In the genomic region with DNA sequence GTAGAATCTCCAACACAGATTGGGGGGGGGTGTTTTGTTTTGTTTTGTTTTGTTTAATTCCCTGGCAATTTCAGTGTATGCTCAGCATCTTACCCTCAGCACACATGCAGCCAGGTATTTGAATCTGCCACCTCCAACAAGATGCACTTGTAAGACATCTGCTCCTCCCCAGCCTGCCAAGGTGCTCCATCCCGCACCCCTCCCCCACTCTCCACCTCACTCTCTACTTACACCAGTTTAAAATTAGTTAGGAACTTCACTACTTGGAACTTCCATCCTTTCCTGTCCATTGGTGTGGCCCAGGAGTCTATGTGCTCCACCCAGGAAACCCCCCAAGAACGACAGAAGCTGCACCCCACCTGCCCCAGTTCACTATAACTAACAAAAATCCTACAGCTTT, we compare ENCODE assay signal across 15 mouse cellular contexts. TPM values are rescaled to one million over a fixed set of nuclear protein-coding genes. Genes with fewer than 3 reads are reported as not detected.
DNase-seq lines count a peak whose midpoint lies in the region; ATAC-seq and TF ChIP-seq lines count a peak whose summit lies in the region.
"Had no signal": no experiment of that assay in that cellular context is flagged by ENCODE, and none has a peak within 500 bp of the region (broad histone marks: within the 10 kb centered on the region; RNA-seq: fewer than 3 reads in every experiment).

No protein-coding gene starts in this region.

- no peaks in the 10 kb centered on the region for H3K36me3 ChIP-seq in liver, adult 2 months (ENCODE audit: control insufficient read depth, insufficient read depth, low read length)
- H3K36me3 ChIP-seq in liver, embryonic 13.5 days, result no peaks in the 10 kb centered on the region
- H3K36me3 ChIP-seq: hindbrain, embryonic 15.5 days; limb, embryonic 13.5 days; neural tube, embryonic 12.5 days had no signal

- H3K4me3 ChIP-seq in liver, adult 2 months (ENCODE audit: insufficient read depth, low read depth, low read length), result peak overlapping the region; percentile 30
- H3K4me3 ChIP-seq in liver, embryonic 13.5 days (replicated peaks), result no peak overlapping the region
- H3K4me3 ChIP-seq: limb, embryonic 13.5 days; neural tube, embryonic 12.5 days had no signal

- no peak for DNase-seq in liver, adult 2 months (ENCODE audit: extremely low read depth, low read depth, low spot score)
- DNase-seq in liver (no peak), adipocyte (ENCODE audit: low spot score) (no peak)
- peak; percentile 67 for DNase-seq in cerebellum, adult 9-10 months
- no peak for DNase-seq in liver, embryonic 13.5 days
- no peak for DNase-seq in ovary, postnatal 14 days (ENCODE audit: low spot score)
- DNase-seq in kidney, postnatal 25 days, result no peak
- DNase-seq: adrenal gland, postnatal 25 days; heart, postnatal 10 days; kidney, adult 18-20 months had no signal

- WGBS in liver, adult 2 months, result 27% methylated on average over 2 of the region's 2 CpGs
- 43% methylated on average over 2 of the region's 2 CpGs for WGBS in liver, embryonic 13.5 days (ENCODE audit: insufficient replicate concordance)

- H3K4me2 ChIP-seq in liver, embryonic 13.5 days, result no peak overlapping the region
- H3K4me2 ChIP-seq: neural tube, embryonic 12.5 days had no signal

- H3K79me2 ChIP-seq in liver, adult 2 months (ENCODE audit: control insufficient read depth, insufficient read depth, low read length), result no peaks in the 10 kb centered on the region

- H3K27me3 ChIP-seq in liver, adult 2 months (ENCODE audit: control insufficient read depth, insufficient read depth, low read length), result no peaks in the 10 kb centered on the region
- no peaks in the 10 kb centered on the region for H3K27me3 ChIP-seq in liver, embryonic 13.5 days
- H3K27me3 ChIP-seq: hindbrain, embryonic 15.5 days; limb, embryonic 13.5 days; neural tube, embryonic 12.5 days had no signal

- peak overlapping the region; percentile 52 for H3K9ac ChIP-seq in liver, adult 2 months (ENCODE audit: low read depth, low read length)
- no peak overlapping the region for H3K9ac ChIP-seq in liver, embryonic 13.5 days
- H3K9ac ChIP-seq: hindbrain, embryonic 15.5 days; limb, embryonic 13.5 days; neural tube, embryonic 12.5 days had no signal

- no peaks in the 10 kb centered on the region for H3K9me3 ChIP-seq in liver, embryonic 13.5 days (replicated peaks)
- H3K9me3 ChIP-seq: hindbrain, embryonic 15.5 days; limb, embryonic 13.5 days; neural tube, embryonic 12.5 days had no signal

- H3K4me1 ChIP-seq in liver, adult 2 months (ENCODE audit: control insufficient read depth, insufficient read depth, low read length), result peaks cover 15% of the 10 kb centered on the region; the same call in 1 of the 2 replicates
- H3K4me1 ChIP-seq in liver, embryonic 13.5 days (replicated peaks), result no peaks in the 10 kb centered on the region
- H3K4me1 ChIP-seq: limb, embryonic 13.5 days; neural tube, embryonic 12.5 days had no signal

- peak overlapping the region; percentile 79 for H3K27ac ChIP-seq in liver, adult 2 months (replicated peaks; ENCODE audit: insufficient read depth, low read depth, low read length)
- H3K27ac ChIP-seq in liver, embryonic 13.5 days, result peak overlapping the region; percentile 72
- H3K27ac ChIP-seq: limb, embryonic 13.5 days; neural tube, embryonic 12.5 days had no signal

- TF ChIP-seq CTCF in liver, adult 2 months (IDR thresholded peaks at IDR 0.05; ENCODE audit: low read depth, low read length), result no peak

- TF ChIP-seq POLR2A in liver, adult 2 months (IDR thresholded peaks at IDR 0.05; ENCODE audit: extremely low read depth, insufficient read depth, low read length), result no peak

- ATAC-seq in liver, embryonic 13.5 days (ENCODE audit: low read depth), result no peak

RNA-seq across cellular contexts. Expression of gene Fsip1, which starts 50.2 kb away (rescaled TPM):
- 0.09 TPM in 1 of 2 replicates, not detected in the other for total RNA-seq in liver, adult 2 months (2014; rRNA removed)
- polyA plus RNA-seq in liver, adult 2 months (2012; rRNA removed), result 0.05 TPM in 1 of 2 replicates, not detected in the other
- 0.13 and 0.16 TPM in 2 replicates for polyA plus RNA-seq in liver, embryonic 13.5 days (2015; fragmentation: Nextera tagmentation; extraction: Ambion mirVana)
- total RNA-seq: gastrocnemius, adult 8-10 months; heart, adult 8-10 months; heart, postnatal 10 days had no signal
